Mouse (Mus musculus): ENCODE data around the gene Flot1.

- TF ChIP-seq CTCF (IDR thresholded peaks at IDR 0.05; ENCODE audit: extremely low read depth, insufficient read depth, insufficient read length, insufficient replicate concordance) (no peak), POLR2A (IDR thresholded peaks at IDR 0.05; ENCODE audit: low read depth, low read length) (no peak)
These were observed 10.3 kb upstream of the Flot1 start for GRCm38 (mm10) chr17:35812736-35813135.

All from spleen, adult 2 months (tissue).